Mouse (Mus musculus): ENCODE data around the gene Cops4. TPM values are rescaled to one million over a fixed set of nuclear protein-coding genes. Genes with fewer than 3 reads are reported as not detected.

Gene Cops4
- polyA plus RNA-seq, 1 experiment from 2014 or later: 163 TPM

GRCm38 (mm10) chr5:100568177-100568576 lies 50.1 kb downstream of the Cops4 start:
- H3K36me3 ChIP-seq (ENCODE audit: control insufficient read depth, insufficient read depth, low read length): no peaks in the 10 kb centered on the region
- 40% methylated on average over 8 of the region's 8 CpGs for WGBS
- peak overlapping the region; percentile 17; the same call in 1 of the 2 replicates for H3K9ac ChIP-seq (ENCODE audit: low read length)
- peak overlapping the region; percentile 73 for H3K27ac ChIP-seq (ENCODE audit: low read length)
- peaks cover 30% of the 10 kb centered on the region for H3K4me1 ChIP-seq (ENCODE audit: control insufficient read depth, insufficient read depth, low read length)
- no peaks in the 10 kb centered on the region for H3K27me3 ChIP-seq (ENCODE audit: control insufficient read depth, insufficient read depth, low read length)
- H3K9me3 ChIP-seq (replicated peaks; ENCODE audit: control insufficient read depth, low read length): no peaks in the 10 kb centered on the region
- peak overlapping the region; percentile 29 for H3K4me2 ChIP-seq (ENCODE audit: low read depth, low read length)
- peak overlapping the region; percentile 9; the same call in 1 of the 2 replicates for H3K4me3 ChIP-seq (replicated peaks; ENCODE audit: low read length)
- peak; percentile 34 for ATAC-seq (ENCODE audit: insufficient read depth, low FRiP score)

GRCm38 (mm10) chr5:100568802-100569201 lies 50.7 kb downstream of the Cops4 start:
- H3K27me3 ChIP-seq (ENCODE audit: control insufficient read depth, insufficient read depth, low read length): no peaks in the 10 kb centered on the region
- WGBS: 76% methylated on average over 3 of the region's 3 CpGs
- H3K27ac ChIP-seq (ENCODE audit: low read length): peak overlapping the region; percentile 34; the same call in 1 of the 2 replicates
- no peaks in the 10 kb centered on the region for H3K36me3 ChIP-seq (ENCODE audit: control insufficient read depth, insufficient read depth, low read length)
- 0 out of 2 replicates have a peak overlapping the region, but pooled peaks have one; percentile 12 for H3K4me2 ChIP-seq (ENCODE audit: low read depth, low read length)
- peaks cover 30% of the 10 kb centered on the region for H3K4me1 ChIP-seq (ENCODE audit: control insufficient read depth, insufficient read depth, low read length)
- no peak overlapping the region for H3K9ac ChIP-seq (ENCODE audit: low read length)
- no peak overlapping the region for H3K4me3 ChIP-seq (replicated peaks; ENCODE audit: low read length)
- no peaks in the 10 kb centered on the region for H3K9me3 ChIP-seq (replicated peaks; ENCODE audit: control insufficient read depth, low read length)
- no peak for ATAC-seq (ENCODE audit: insufficient read depth, low FRiP score)

- Histone ChIP-seq H3K36me3 (ENCODE audit: control insufficient read depth, insufficient read depth, low read length) (no peaks in the 10 kb centered on the region), H3K4me1 (ENCODE audit: control insufficient read depth, insufficient read depth, low read length) (peaks cover 30% of the 10 kb centered on the region), H3K27ac (ENCODE audit: low read length) (peak overlapping the region; percentile 52), H3K27me3 (ENCODE audit: control insufficient read depth, insufficient read depth, low read length) (no peaks in the 10 kb centered on the region), H3K9ac (ENCODE audit: low read length) (peak overlapping the region; percentile 23; the same call in 1 of the 2 replicates), H3K4me3 (replicated peaks; ENCODE audit: low read length) (peak overlapping the region; percentile 45), H3K9me3 (replicated peaks; ENCODE audit: control insufficient read depth, low read length) (no peaks in the 10 kb centered on the region), H3K4me2 (ENCODE audit: low read depth, low read length) (peak overlapping the region; percentile 59)
- 73% methylated on average over 18 of the region's 18 CpGs for WGBS
- no peak for ATAC-seq (ENCODE audit: insufficient read depth, low FRiP score)
Measured at GRCm38 (mm10) chr5:100569250-100569934, 51.3 kb downstream of the Cops4 start.

GRCm38 (mm10) chr5:100569997-100570595 lies 52.0 kb downstream of the Cops4 start:
- ATAC-seq (ENCODE audit: insufficient read depth, low FRiP score): no peak
- Histone ChIP-seq H3K4me3 (replicated peaks; ENCODE audit: low read length) (peak overlapping the region; percentile 45), H3K27ac (ENCODE audit: low read length) (peak overlapping the region; percentile 76), H3K9ac (ENCODE audit: low read length) (peak overlapping the region; percentile 45), H3K36me3 (ENCODE audit: control insufficient read depth, insufficient read depth, low read length) (no peaks in the 10 kb centered on the region), H3K27me3 (ENCODE audit: control insufficient read depth, insufficient read depth, low read length) (no peaks in the 10 kb centered on the region), H3K4me1 (ENCODE audit: control insufficient read depth, insufficient read depth, low read length) (peaks cover 30% of the 10 kb centered on the region), H3K9me3 (replicated peaks; ENCODE audit: control insufficient read depth, low read length) (no peaks in the 10 kb centered on the region), H3K4me2 (ENCODE audit: low read depth, low read length) (peak overlapping the region; percentile 59)
- 51% methylated on average over 13 of the region's 13 CpGs for WGBS

- no peak for ATAC-seq (ENCODE audit: insufficient read depth, low FRiP score)
Measured at GRCm38 (mm10) chr5:100570716-100571115, 52.6 kb downstream of the Cops4 start.

GRCm38 (mm10) chr5:100572069-100572468 lies 54.0 kb downstream of the Cops4 start, which contains the start of gene Plac8:
Gene Plac8 (minus strand): TSS chr5:100572245.
- 22% methylated on average over 7 of the region's 7 CpGs for WGBS
- peak; percentile 90 for ATAC-seq (ENCODE audit: insufficient read depth, low FRiP score)
- H3K27ac ChIP-seq (ENCODE audit: low read length): peak within 1 kb of the TSS; percentile 89
- peaks cover 25% of the 10 kb centered on the region for H3K4me1 ChIP-seq (ENCODE audit: control insufficient read depth, insufficient read depth, low read length)
- no peaks in the 10 kb centered on the region for H3K36me3 ChIP-seq (ENCODE audit: control insufficient read depth, insufficient read depth, low read length)
- peak within 1 kb of the TSS; percentile 57 for H3K9ac ChIP-seq (ENCODE audit: low read length)
- H3K4me2 ChIP-seq (ENCODE audit: low read depth, low read length): peak within 1 kb of the TSS; percentile 59
- no peaks in the 10 kb centered on the region for H3K27me3 ChIP-seq (ENCODE audit: control insufficient read depth, insufficient read depth, low read length)
- H3K9me3 ChIP-seq (replicated peaks; ENCODE audit: control insufficient read depth, low read length): no peaks in the 10 kb centered on the region
- H3K4me3 ChIP-seq (replicated peaks; ENCODE audit: low read length): peak within 1 kb of the TSS; percentile 45

More at GRCm38 (mm10) chr5:100570716-100571115, 52.6 kb downstream of the Cops4 start:
- peak overlapping the region; percentile 45 for H3K9ac ChIP-seq (ENCODE audit: low read length)
- no peaks in the 10 kb centered on the region for H3K27me3 ChIP-seq (ENCODE audit: control insufficient read depth, insufficient read depth, low read length)
- peaks cover 30% of the 10 kb centered on the region for H3K4me1 ChIP-seq (ENCODE audit: control insufficient read depth, insufficient read depth, low read length)
- H3K36me3 ChIP-seq (ENCODE audit: control insufficient read depth, insufficient read depth, low read length): no peaks in the 10 kb centered on the region
- H3K4me2 ChIP-seq (ENCODE audit: low read depth, low read length): peak overlapping the region; percentile 59
- peak overlapping the region; percentile 76 for H3K27ac ChIP-seq (ENCODE audit: low read length)
- H3K9me3 ChIP-seq (replicated peaks; ENCODE audit: control insufficient read depth, low read length): no peaks in the 10 kb centered on the region
- peak overlapping the region; percentile 45 for H3K4me3 ChIP-seq (replicated peaks; ENCODE audit: low read length)
- WGBS: 9% methylated on average over 8 of the region's 8 CpGs

- Histone ChIP-seq H3K9ac (ENCODE audit: low read length) (no peak overlapping the region), H3K4me3 (replicated peaks; ENCODE audit: low read length) (no peak overlapping the region), H3K4me1 (ENCODE audit: control insufficient read depth, insufficient read depth, low read length) (peaks cover 20% of the 10 kb centered on the region), H3K27me3 (ENCODE audit: control insufficient read depth, insufficient read depth, low read length) (no peaks in the 10 kb centered on the region), H3K36me3 (ENCODE audit: control insufficient read depth, insufficient read depth, low read length) (no peaks in the 10 kb centered on the region), H3K27ac (ENCODE audit: low read length) (no peak overlapping the region), H3K4me2 (ENCODE audit: low read depth, low read length) (no peak overlapping the region), H3K9me3 (replicated peaks; ENCODE audit: control insufficient read depth, low read length) (no peaks in the 10 kb centered on the region)
- 86% methylated on average over 5 of the region's 5 CpGs for WGBS
- ATAC-seq (ENCODE audit: insufficient read depth, low FRiP score): no peak
Measured at GRCm38 (mm10) chr5:100573256-100573655, 55.1 kb downstream of the Cops4 start.

GRCm38 (mm10) chr5:100574771-100575170 lies 56.7 kb downstream of the Cops4 start:
- Histone ChIP-seq H3K4me1 (ENCODE audit: control insufficient read depth, insufficient read depth, low read length) (peaks cover 10% of the 10 kb centered on the region), H3K9ac (ENCODE audit: low read length) (no peak overlapping the region), H3K27ac (ENCODE audit: low read length) (no peak overlapping the region), H3K9me3 (replicated peaks; ENCODE audit: control insufficient read depth, low read length) (no peaks in the 10 kb centered on the region), H3K4me3 (replicated peaks; ENCODE audit: low read length) (no peak overlapping the region), H3K36me3 (ENCODE audit: control insufficient read depth, insufficient read depth, low read length) (no peaks in the 10 kb centered on the region), H3K4me2 (ENCODE audit: low read depth, low read length) (no peak overlapping the region), H3K27me3 (ENCODE audit: control insufficient read depth, insufficient read depth, low read length) (no peaks in the 10 kb centered on the region)
- WGBS: 65% methylated on average over 1 of the region's 1 CpGs
- ATAC-seq (ENCODE audit: insufficient read depth, low FRiP score): no peak

- no peak overlapping the region for H3K4me3 ChIP-seq (replicated peaks; ENCODE audit: low read length)
- H3K36me3 ChIP-seq (ENCODE audit: control insufficient read depth, insufficient read depth, low read length): no peaks in the 10 kb centered on the region
- WGBS: 80% methylated on average over 5 of the region's 5 CpGs
- H3K9me3 ChIP-seq (replicated peaks; ENCODE audit: control insufficient read depth, low read length): no peaks in the 10 kb centered on the region
- H3K27ac ChIP-seq (ENCODE audit: low read length): no peak overlapping the region
- no peaks in the 10 kb centered on the region for H3K27me3 ChIP-seq (ENCODE audit: control insufficient read depth, insufficient read depth, low read length)
- no peak for ATAC-seq (ENCODE audit: insufficient read depth, low FRiP score)
- H3K4me1 ChIP-seq (ENCODE audit: control insufficient read depth, insufficient read depth, low read length): no peaks in the 10 kb centered on the region
- H3K4me2 ChIP-seq (ENCODE audit: low read depth, low read length): no peak overlapping the region
- no peak overlapping the region for H3K9ac ChIP-seq (ENCODE audit: low read length)
Measured at GRCm38 (mm10) chr5:100578863-100579411, 60.8 kb downstream of the Cops4 start.

All from stomach, embryonic 16.5 days (tissue).